In genomic region chr1:73916298-73916697, GRCm38 (mm10) we compare ENCODE assay signal across 14 mouse cellular contexts.
DNase-seq lines count a peak whose midpoint lies in the region; ATAC-seq lines count a peak whose summit lies in the region.
"Had no signal": no experiment of that assay in that cellular context is flagged by ENCODE, and none has a peak within 500 bp of the region (broad histone marks: within the 10 kb centered on the region; RNA-seq: fewer than 3 reads in every experiment).

No protein-coding gene starts in this region.

- 94% methylated on average over 1 of the region's 1 CpGs for WGBS in heart, embryonic 14.5 days
- WGBS in heart, embryonic 11.5 days (ENCODE audit: insufficient replicate concordance) = 85% methylated on average over 1 of the region's 1 CpGs
- WGBS in hindbrain, embryonic 16.5 days = 93% methylated on average over 1 of the region's 1 CpGs

- no peak for ATAC-seq in heart, embryonic 14.5 days (ENCODE audit: insufficient number of reproducible peaks, insufficient read depth, low FRiP score, low read depth)
- no peak for ATAC-seq in heart, embryonic 11.5 days (replicated peaks; ENCODE audit: insufficient number of reproducible peaks, low FRiP score, low TSS enrichment)
- no peak for ATAC-seq in hindbrain, embryonic 16.5 days
- ATAC-seq: activated CD4-positive, CD25-positive, alpha-beta regulatory T cell, adult 4 months had no signal

- H3K27me3 ChIP-seq in heart, embryonic 14.5 days (ENCODE audit: control insufficient read depth, insufficient read depth, low read length) = no peaks in the 10 kb centered on the region
- H3K27me3 ChIP-seq in heart, embryonic 11.5 days (ENCODE audit: control insufficient read depth, insufficient read depth, low read length) = no peaks in the 10 kb centered on the region
- H3K27me3 ChIP-seq in hindbrain, embryonic 16.5 days (replicated peaks; ENCODE audit: control insufficient read depth, insufficient read depth, low read length) = no peaks in the 10 kb centered on the region
- H3K27me3 ChIP-seq: CH12.LX had no signal

- no peak overlapping the region for H3K4me3 ChIP-seq in heart, embryonic 14.5 days (ENCODE audit: control insufficient read depth in 1 of 2, insufficient read depth in 1 of 2, low read depth in 1 of 2, low read length in 2 of 2)
- no peak overlapping the region for H3K4me3 ChIP-seq in heart, embryonic 11.5 days (ENCODE audit: low read depth, low read length)
- H3K4me3 ChIP-seq in hindbrain, embryonic 16.5 days (ENCODE audit: low read length) = no peak overlapping the region

- no peaks in the 10 kb centered on the region for H3K9me3 ChIP-seq in heart, embryonic 14.5 days (ENCODE audit: control insufficient read depth, low read length)
- no peaks in the 10 kb centered on the region for H3K9me3 ChIP-seq in heart, embryonic 11.5 days (replicated peaks; ENCODE audit: control insufficient read depth, low read length)
- H3K9me3 ChIP-seq in hindbrain, embryonic 16.5 days (ENCODE audit: control insufficient read depth, low read length) = no peaks in the 10 kb centered on the region

- H3K36me3 ChIP-seq in heart, embryonic 14.5 days (ENCODE audit: control insufficient read depth, insufficient read depth, low read length) = peaks cover 99% of the 10 kb centered on the region
- peaks cover 42% of the 10 kb centered on the region for H3K36me3 ChIP-seq in heart, embryonic 11.5 days (ENCODE audit: control insufficient read depth, insufficient read depth, low read length)
- no peaks in the 10 kb centered on the region for H3K36me3 ChIP-seq in hindbrain, embryonic 16.5 days (ENCODE audit: control insufficient read depth, insufficient read depth, low read length)

- intact Hi-C loops in heart, postnatal 36 days (cut with DNase I) = loop anchor here (10.0 kb wide), 1 partner anchor 479 kb away; the partner anchor contains the start of gene Ctdsp1

- H3K27ac ChIP-seq in heart, embryonic 14.5 days (replicated peaks in 1 of 2; ENCODE audit: control insufficient read depth in 1 of 2, insufficient read depth in 1 of 2, low read depth in 2 of 2, low read length in 2 of 2) = peak overlapping the region; percentile 35 to 86
- no peak overlapping the region for H3K27ac ChIP-seq in heart, embryonic 11.5 days (ENCODE audit: low read depth, low read length)
- no peak overlapping the region for H3K27ac ChIP-seq in hindbrain, embryonic 16.5 days (ENCODE audit: low read depth, low read length)
- H3K27ac ChIP-seq: liver, embryonic 14.5 days had no signal

- DNase-seq in adrenal gland, adult 2 months = peak; percentile 2
- DNase-seq in adrenal gland, postnatal 25 days = no peak
- peak; percentile 1 for DNase-seq in ovary, postnatal 36 days (ENCODE audit: low spot score)
- no peak for DNase-seq in ovary, postnatal 10 days (ENCODE audit: low spot score)
- DNase-seq in heart, postnatal 36 days = peak; percentile 2 to 6
- DNase-seq: cerebellum, adult 9-11 months; embryo, embryonic 11 days; midbrain, embryonic 14.5 days had no signal

- peaks cover 47 to 72% of the 10 kb centered on the region in 2 experiments for H3K4me1 ChIP-seq in heart, embryonic 14.5 days (ENCODE audit: control insufficient read depth in 2 of 2, insufficient read depth in 2 of 2, low read length in 2 of 2)
- peaks cover 35% of the 10 kb centered on the region for H3K4me1 ChIP-seq in heart, embryonic 11.5 days (ENCODE audit: control insufficient read depth, insufficient read depth, low read length)
- H3K4me1 ChIP-seq in hindbrain, embryonic 16.5 days (ENCODE audit: control insufficient read depth, insufficient read depth, low read depth, low read length) = peaks cover 8% of the 10 kb centered on the region

- H3K9ac ChIP-seq in heart, embryonic 14.5 days (ENCODE audit: low read length) = peak overlapping the region; percentile 58
- H3K9ac ChIP-seq in heart, embryonic 11.5 days (ENCODE audit: low read depth, low read length) = no peak overlapping the region
- H3K9ac ChIP-seq in hindbrain, embryonic 16.5 days (ENCODE audit: low read depth, low read length) = no peak overlapping the region
- H3K9ac ChIP-seq: liver, embryonic 14.5 days had no signal

- no peak overlapping the region for H3K4me2 ChIP-seq in heart, embryonic 14.5 days (ENCODE audit: low read length)
- H3K4me2 ChIP-seq in heart, embryonic 11.5 days = no peak overlapping the region
- no peak overlapping the region for H3K4me2 ChIP-seq in hindbrain, embryonic 16.5 days (ENCODE audit: low read length)

Comparison
In these comparisons a context has a peak if more than half of its experiments do, and no peak if none do; other contexts are left out.
1. DNase-seq: peak in adrenal gland, adult 2 months (single experiment), ovary, postnatal 36 days (single experiment) and heart, postnatal 36 days (2 of 2); none in adrenal gland, postnatal 25 days (single experiment) and ovary, postnatal 10 days (single experiment).
2. H3K27ac ChIP-seq: peak in heart, embryonic 14.5 days (2 of 2); none in heart, embryonic 11.5 days (single experiment) and hindbrain, embryonic 16.5 days (single experiment).